Mouse (Mus musculus): ENCODE results near the gene Nfic.

The Nfic gene

DNA sequence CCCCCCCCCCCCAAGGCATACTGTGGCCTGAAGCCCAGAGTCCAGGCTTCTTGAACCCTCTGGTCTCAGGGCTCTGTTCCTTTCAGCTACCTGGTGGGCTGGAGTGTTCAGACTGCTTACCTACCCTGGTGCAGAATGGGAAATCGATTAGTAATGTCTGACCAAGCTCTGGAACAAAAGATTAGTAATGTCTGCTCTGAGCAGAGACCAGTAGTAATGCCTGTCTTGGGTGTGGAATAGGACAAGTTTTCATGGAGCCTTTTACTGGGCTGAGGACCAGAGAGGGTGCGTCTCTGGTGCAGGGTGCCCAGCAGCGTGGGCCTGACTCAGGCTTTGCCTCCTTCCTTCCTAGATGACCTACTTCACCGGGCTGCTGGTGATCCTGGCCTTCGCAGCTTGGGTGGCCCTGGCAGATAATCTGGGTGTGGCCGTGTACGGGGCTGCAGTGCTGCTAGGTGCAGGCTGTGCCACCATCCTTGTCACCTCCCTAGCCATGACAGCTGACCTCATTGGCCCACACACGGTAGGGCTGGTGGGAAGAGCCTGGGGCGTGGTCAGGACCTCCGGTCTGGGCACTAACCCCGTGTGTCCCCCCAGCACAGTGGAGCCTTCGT is 93.0 kb downstream of the Nfic start:
- in situ Hi-C loops (cut with MboI; ENCODE audit: low pct_unique_long_range_greater_than_20kb in 1 of 2, low sequenced_read_pairs in 2 of 2, unreplicated experiment in 1 of 2) = no loop called here

- in situ Hi-C loops (cut with MboI; ENCODE audit: low pct_unique_long_range_greater_than_20kb in 1 of 2, low sequenced_read_pairs in 2 of 2, unreplicated experiment in 1 of 2) = no loop called here
Measured at GRCm38 (mm10) chr10:81360721-81361120, 94.7 kb downstream of the Nfic start.

DNA sequence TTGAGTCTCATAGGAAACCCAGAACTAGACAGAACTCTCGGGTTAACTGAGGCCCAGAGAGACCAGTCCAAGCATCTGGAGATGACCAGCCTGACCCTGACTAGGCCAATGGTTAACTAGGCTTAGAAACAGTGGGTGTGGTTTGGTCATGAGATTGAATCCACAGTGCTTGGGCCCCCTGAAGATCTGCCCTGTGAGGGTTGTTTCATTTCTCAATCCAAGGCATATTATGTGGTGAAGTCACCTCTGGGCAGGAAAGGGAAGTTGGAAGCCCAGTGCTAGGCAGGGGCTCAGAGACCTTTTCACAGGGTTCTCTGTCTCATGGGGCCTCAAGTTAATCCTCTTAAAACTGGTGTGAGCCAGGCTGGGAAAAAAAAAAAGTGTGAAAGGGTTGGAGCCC is 96.6 kb downstream of the Nfic start:
- in situ Hi-C loops (cut with MboI; ENCODE audit: low pct_unique_long_range_greater_than_20kb in 1 of 2, low sequenced_read_pairs in 2 of 2, unreplicated experiment in 1 of 2) = no loop called here

DNA sequence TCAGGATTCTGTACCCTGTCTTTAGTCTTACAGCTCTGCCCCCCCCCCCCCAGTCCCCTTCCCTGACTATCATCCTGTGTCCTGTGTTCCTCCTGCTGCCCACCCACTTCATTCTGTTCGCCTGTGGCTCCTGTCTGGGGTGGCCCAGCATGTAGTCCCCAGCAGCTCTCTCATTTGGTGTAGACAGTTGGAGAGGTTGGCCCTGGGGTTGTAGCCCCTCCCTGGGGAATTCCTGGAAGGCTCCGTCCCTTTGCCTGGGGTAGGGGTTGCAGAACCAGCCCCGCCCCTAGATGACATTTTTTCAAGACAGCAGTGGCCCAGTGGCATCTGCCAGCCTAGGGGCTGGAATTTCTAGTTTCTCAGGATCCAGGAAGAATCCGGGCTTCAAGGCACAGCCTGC is 97.2 kb downstream of the Nfic start:
- in situ Hi-C loops (cut with MboI; ENCODE audit: low pct_unique_long_range_greater_than_20kb in 1 of 2, low sequenced_read_pairs in 2 of 2, unreplicated experiment in 1 of 2) = no loop called here

DNA sequence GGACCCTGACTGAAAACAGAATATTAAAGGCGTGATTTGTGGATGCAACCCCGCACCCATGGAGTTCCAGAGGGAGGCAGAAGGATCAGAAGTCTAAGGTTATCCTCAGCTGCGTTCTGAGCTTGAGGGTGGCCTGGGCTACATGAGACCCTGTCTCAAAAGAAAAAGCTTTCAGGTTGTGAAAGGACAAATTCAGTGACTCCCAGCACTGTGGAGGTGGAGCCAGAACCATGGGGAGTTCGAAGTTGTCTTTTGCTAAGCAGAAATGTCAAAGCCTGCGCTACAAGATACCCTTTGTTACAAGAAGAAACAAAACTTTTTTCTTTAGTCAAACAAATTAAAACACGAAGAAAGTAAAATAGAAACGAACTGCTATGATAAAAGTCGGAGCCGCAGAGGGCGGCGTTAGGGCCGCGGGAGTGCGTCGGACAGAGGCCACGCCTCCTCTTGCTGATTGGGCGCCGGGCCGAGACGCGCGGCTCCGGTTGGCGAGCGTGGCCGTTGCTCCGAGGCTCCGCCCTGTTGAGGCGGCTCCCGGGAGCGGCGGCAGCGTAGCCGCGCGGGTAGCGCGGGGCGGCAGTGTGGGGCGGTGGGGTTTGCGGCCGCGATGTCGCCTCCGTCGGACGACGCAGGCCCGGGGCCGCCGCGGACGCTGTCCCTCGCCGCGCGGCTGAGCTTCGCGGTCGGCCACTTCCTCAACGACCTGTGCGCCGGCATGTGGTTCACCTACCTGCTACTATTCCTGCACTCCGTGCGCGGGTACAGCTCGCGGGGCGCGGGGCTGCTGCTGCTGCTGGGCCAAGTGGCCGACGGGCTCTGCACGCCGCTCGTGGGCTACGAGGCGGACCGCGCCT is 98.2 kb downstream of the Nfic start, which contains the start of gene Mfsd12:
Mfsd12 (plus strand) TSS at position 501 of the 854 bp plus-strand sequence.
- in situ Hi-C loops (cut with MboI; ENCODE audit: low pct_unique_long_range_greater_than_20kb in 1 of 2, low sequenced_read_pairs in 2 of 2, unreplicated experiment in 1 of 2) = no loop called here

GRCm38 (mm10) chr10:81356352-81356990 is 99.0 kb downstream of the Nfic start:
- in situ Hi-C loops (cut with MboI; ENCODE audit: low pct_unique_long_range_greater_than_20kb in 1 of 2, low sequenced_read_pairs in 2 of 2, unreplicated experiment in 1 of 2) = no loop called here

DNA sequence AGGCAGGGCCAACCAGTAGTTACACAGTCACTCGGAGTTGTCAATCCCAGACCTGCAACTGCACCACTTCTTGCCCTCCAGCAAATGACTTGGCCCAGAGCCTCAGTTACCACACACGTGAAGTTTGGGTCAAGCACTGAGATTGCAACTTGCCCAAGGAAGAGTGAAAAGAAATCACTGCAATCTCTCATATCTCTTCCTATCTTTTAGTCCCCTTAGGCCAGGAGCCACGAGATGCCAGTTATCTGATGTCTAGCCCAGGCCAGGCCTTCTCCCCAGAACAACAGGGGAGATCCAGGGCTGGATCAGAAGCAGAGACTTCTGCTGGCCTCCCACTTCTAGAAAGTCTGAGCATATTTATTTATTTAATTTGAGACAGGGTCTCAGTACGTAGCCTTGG is 99.9 kb downstream of the Nfic start:
- in situ Hi-C loops (cut with MboI; ENCODE audit: low pct_unique_long_range_greater_than_20kb in 1 of 2, low sequenced_read_pairs in 2 of 2, unreplicated experiment in 1 of 2) = no loop called here

- in situ Hi-C loops (cut with MboI; ENCODE audit: low pct_unique_long_range_greater_than_20kb in 1 of 2, low sequenced_read_pairs in 2 of 2, unreplicated experiment in 1 of 2) = no loop called here
Measured at GRCm38 (mm10) chr10:81354738-81355477, 100.5 kb downstream of the Nfic start.

- in situ Hi-C loops (cut with MboI; ENCODE audit: low pct_unique_long_range_greater_than_20kb in 1 of 2, low sequenced_read_pairs in 2 of 2, unreplicated experiment in 1 of 2) = no loop called here
Measured at GRCm38 (mm10) chr10:81351678-81352291, 103.7 kb downstream of the Nfic start.

- in situ Hi-C loops (cut with MboI; ENCODE audit: low pct_unique_long_range_greater_than_20kb in 1 of 2, low sequenced_read_pairs in 2 of 2, unreplicated experiment in 1 of 2) = no loop called here
Measured at GRCm38 (mm10) chr10:81350351-81351063, 104.9 kb downstream of the Nfic start, which contains the start of gene Hmg20b. TSS of gene Hmg20b (minus strand) at chr10:81350480.

DNA sequence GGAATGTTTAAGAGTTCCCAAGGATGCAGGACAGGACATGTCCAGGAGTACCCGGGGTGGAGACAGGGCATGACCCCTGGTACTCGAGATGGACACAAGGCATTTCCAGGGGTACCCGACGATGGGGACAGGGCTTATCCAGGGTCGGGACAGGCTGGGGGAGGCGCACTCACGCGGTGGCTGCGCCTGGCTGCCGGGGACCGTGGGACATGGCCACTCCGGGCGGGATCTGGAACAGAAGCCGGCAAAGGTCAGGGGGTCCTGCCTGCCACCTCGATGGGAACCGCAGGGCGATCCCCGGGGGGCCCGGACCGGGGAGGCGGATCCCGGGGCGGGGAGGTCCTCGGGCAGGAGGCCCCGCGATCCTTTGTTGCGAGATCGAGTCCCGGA is 105.5 kb downstream of the Nfic start:
- in situ Hi-C loops (cut with MboI; ENCODE audit: low pct_unique_long_range_greater_than_20kb in 1 of 2, low sequenced_read_pairs in 2 of 2, unreplicated experiment in 1 of 2) = loop anchor here in 1 of 2 experiments (10.0 kb wide), 2 partner anchors 65 to 145 kb away; partner anchors contain the start of gene Nmrk2

DNA sequence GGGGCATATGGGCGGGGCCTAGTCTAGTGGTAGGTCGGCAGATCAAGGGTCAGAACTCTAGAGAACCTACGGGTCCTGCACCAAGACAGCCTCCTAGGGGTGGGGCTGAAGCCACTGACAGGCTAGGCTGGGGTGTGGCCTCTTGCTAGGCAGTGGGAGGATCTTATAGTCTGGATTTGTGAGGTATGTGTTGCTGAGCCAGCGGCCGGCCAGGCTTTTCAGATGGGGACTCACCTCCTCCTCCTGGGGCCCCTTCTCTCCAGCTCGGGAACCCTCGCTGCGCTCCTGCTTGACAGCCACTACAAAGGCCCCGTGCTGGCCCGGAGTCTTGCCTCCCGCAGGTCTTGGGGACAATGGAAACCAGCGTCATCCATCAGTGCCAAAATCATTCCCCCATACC is 106.3 kb downstream of the Nfic start:
- in situ Hi-C loops (cut with MboI; ENCODE audit: low pct_unique_long_range_greater_than_20kb in 1 of 2, low sequenced_read_pairs in 2 of 2, unreplicated experiment in 1 of 2) = loop anchor here in 1 of 2 experiments (10.0 kb wide), 2 partner anchors 64 to 144 kb away; partner anchors contain the start of gene Nmrk2

DNA sequence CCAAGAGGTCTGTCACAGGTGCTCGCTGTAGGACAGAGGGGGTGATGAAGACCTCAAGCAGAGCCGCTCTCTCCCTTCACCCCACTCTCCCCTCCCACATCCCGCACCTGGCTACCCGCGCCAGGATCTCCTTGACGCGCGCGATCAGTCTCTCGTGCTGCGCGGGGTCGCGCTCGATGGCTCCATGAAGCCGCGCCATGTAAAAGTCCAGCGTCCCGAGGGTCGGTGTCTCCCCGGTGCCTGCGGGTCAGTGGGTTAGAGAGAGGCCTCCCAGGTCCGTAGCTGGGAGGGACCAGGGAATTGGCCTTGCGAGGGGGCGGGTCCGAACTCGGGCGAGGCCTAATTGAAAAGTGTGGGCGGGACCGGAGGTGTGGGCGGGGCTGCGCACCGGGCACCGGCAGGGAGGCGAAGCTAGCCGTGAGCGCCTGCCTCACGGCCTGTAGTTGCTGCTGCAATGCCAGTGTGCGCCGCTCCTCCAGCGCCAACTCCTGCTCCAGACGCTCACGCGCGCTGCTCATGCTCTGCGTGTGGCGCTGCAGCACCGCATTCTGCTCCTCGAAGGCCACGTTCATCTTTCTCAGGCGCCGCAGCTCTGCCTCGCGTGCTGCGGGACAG is 108.9 kb downstream of the Nfic start:
- in situ Hi-C loops (cut with MboI; ENCODE audit: low pct_unique_long_range_greater_than_20kb in 1 of 2, low sequenced_read_pairs in 2 of 2, unreplicated experiment in 1 of 2) = loop anchor here in 1 of 2 experiments (10.0 kb wide), 2 partner anchors 62 to 142 kb away; partner anchors contain the start of gene Nmrk2
